Comparison of ENCODE assay signal across 15 mouse cellular contexts in the genomic region with DNA sequence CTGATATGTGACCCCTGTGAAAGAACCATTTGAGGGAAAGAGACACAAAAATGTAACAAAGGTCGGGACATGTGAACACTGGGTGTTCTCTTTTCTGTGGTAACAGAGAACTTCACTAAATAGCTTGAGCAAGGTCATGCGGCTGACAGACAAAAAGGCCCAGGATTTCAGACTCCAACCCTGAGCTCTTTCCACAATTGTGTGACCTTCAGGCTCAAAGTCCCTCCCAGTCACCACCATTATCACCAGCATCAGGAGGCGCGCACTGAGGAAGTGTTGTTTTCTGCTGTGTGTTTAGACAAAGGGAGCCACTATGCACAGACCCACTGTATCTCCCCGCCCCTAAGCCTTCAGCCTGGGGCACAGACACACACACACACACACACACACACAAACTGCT.
"Had no signal": no experiment of that assay in that cellular context is flagged by ENCODE, and none has a peak within 500 bp of the region (broad histone marks: within the 10 kb centered on the region; RNA-seq: fewer than 3 reads in every experiment).

No protein-coding gene starts in this region.

- ATAC-seq: liver, postnatal 0 days had no signal

- H3K4me2 ChIP-seq: lung, embryonic 14.5 days; midbrain, embryonic 11.5 days had no signal

- DNase-seq: kidney, adult 9 months; kidney, postnatal 25 days; layer of hippocampus, adult 9-11 months; liver, postnatal 0 days; lung, embryonic 14.5 days; lung, postnatal 10 days; lung, postnatal 4 days; midbrain, embryonic 14.5 days; thymus, adult 18-20 months; thymus, postnatal 14 days; thymus, postnatal 4 days had no signal

- H3K9ac ChIP-seq: liver, embryonic 14.5 days; liver, postnatal 0 days; lung, embryonic 14.5 days had no signal

- H3K4me3 ChIP-seq: layer of hippocampus, adult 2 months had no signal

- H3K27ac ChIP-seq: kidney, postnatal 0 days; liver, embryonic 14.5 days had no signal
